Mouse (Mus musculus) adrenal gland, adult 2 months (tissue): ENCODE data around the gene Prkcz. TPM values are rescaled to one million over a fixed set of nuclear protein-coding genes. Genes with fewer than 3 reads are reported as not detected.

ENCODE experiments used
- DNase-seq: peaks from one replicate; pipeline ENCODE4 v3.0.0; 2021
- polyA plus RNA-seq: library from polyadenylated mRNA; depleted of rRNA; stranded (reverse); fragments of >200 nt; gene quantifications from 2 replicates; pipeline ENCODE4 v1.2.3, GENCODE M21; 2012
- total RNA-seq, 2 experiments: library from RNA; stranded (reverse); gene quantifications; 2 replicates each; pipeline ENCODE4 v1.2.3; 2021

Gene Prkcz
- total and polyA plus RNA-seq, 3 experiments, result 4.0 to 6.0 (median 4.7) TPM

- DNase-seq, result no peak
Measured at GRCm38 (mm10) chr4:155315031-155315430, 46.1 kb downstream of the Prkcz start.

DNA sequence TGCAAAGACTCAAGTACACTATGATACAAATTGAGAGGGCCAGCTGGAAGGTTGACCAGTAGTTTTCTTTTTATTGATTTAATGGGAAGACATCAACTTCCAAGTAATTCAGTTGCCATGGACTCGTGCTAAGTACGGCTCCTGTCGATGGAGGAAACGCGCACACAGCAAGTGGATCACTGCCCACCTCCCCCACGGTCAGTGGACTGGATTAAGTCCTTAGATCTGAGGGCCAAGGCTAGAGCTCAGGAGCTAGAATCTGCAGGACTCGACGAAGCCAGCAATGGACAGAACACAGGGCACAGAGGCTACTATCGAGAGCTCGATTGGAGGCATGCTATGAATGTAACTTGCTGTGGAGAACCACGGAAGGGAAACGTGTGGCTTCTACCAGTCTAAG lies 52.5 kb downstream of the Prkcz start:
- no peak for DNase-seq

DNA sequence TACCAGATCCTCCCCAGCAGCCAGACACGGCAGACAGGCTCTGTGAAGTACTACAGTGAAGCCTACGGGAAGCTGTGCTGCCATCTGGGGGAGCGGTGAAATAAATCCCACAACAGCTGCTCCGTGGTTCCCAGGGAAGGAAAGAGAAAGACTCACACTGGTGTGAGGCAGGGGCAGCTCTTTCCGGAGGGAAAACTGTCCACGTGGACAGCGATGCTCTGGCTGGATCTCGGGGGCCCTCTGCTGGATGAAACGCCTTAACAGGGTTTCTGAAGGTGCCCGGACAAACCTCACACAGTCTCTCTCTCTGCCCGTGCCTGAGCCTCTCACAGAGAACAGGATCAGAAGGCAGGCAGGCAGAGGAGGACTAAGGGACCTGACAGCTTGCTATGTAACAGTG lies 53.1 kb downstream of the Prkcz start:
- peak; percentile 82 for DNase-seq

GRCm38 (mm10) chr4:155307591-155307990 lies 53.6 kb downstream of the Prkcz start:
- no peak for DNase-seq

DNA sequence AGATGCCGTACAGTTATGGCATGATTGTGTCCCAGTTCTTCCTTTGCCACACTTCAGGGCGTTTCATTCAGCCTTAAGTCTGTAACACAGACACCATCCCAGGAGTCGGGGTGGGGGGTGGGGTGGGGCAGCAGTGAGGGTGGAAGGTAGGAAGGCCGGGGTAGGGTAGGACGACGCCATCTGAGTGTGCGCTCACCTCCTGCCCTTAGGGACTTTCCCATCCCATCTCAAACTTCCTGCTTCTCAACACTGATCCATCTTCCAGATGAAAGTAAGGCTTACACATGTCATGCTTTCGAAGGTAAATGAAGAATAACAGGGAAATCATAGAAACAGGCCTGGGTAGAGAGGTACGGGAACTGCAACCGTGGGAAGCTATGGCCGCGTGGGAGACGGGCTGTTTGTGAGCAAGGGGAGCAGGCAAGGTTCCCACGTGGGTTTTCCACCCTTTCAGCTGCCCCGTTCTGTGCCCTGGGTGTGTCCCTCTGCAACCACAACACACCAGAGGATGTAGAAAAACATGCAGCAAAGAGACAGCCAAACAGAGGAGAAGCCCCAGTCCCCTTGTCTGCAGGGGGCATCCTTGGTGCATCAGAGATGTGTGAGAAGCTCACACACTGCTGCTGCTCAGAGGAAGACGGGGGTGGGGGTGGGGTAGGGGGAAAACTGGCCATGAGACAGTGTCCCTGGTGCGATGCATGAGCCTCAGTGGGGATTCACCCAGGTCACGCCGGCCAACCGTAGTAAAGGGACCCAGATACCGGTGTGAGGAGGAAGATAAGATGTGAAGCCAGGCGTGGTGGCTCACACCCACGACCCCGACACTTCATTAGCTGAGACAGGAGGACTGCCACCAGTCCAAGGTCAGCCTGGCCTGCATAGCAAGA lies 54.6 kb downstream of the Prkcz start:
- DNase-seq, result no peak

- DNase-seq, result no peak
Measured at GRCm38 (mm10) chr4:155305531-155306031, 55.6 kb downstream of the Prkcz start.

- DNase-seq, result no peak
Measured at GRCm38 (mm10) chr4:155304508-155305096, 56.6 kb downstream of the Prkcz start.

DNA sequence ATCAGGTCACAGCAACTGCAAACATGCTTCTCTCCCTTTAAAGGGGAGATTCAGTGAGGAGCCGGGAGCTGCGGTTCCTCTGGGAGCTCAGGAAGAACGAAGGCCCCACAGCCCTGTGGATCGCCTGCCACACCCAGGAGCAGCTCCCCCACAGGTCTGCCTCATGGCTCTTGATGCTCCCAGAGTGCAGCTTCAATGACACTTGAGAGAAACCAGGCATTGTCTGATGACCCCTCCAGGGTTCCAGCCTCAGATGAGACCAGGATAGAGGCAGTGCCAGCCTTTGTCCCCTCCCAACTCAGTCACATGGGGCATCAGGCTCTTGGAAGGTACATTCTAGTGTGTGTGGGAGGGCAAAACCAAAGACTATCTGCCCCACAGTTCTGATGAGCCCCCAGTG lies 59.2 kb downstream of the Prkcz start:
- no peak for DNase-seq

- no peak for DNase-seq
Measured at GRCm38 (mm10) chr4:155301098-155301447, 60.1 kb downstream of the Prkcz start.

DNA sequence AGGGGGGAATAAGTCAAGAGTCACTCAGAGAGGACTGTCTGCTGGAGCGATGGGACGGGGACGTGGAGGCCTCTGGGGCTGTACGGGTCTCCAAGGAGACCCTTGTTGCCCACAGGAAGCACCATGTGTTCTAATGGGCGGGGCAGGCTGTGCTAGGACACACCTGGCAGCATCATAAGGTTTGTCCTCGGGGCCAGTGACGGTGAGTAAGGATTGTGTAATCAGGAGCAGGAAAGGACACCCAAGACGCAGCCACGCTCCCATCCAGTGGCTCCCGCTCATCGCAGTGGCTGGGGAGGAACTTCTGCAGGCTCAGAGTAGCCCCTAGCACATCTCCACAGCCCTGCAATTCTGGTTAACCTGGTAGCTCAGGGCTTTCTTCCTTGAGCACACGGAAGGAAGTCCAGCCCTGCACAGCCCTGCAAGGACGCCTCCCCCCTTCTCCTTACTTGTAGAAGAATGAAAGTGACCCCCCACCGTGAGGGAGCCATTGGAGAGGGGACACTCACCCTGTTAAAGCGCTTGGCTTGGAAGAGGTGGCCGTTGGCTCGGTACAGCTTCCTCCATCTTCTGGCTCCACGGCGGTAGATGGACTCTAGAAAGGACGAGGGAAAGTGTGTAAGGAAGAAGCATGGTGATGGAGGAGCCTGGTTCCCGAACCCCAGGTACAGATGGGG lies 60.6 kb downstream of the Prkcz start:
- DNase-seq, result no peak

DNA sequence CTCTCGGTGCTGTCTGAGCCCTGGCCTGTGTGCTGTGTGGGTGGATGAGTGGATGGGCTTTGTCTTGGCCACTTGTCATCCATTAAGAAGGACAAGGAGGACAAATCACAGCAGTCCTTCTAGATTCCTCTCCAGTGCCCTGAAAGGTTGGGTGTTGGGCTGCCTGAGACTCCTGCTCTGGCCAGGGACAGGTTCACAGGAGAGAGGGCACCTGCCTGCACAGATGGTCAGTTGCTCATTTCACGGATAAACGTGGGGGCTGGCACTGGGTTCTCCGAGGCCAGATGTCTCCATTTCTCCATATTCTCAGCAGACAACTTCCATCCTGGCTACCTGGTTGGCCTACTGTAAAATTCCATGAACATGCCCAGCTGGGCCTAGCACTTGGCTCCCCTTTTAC lies 62.3 kb downstream of the Prkcz start:
- no peak for DNase-seq

DNA sequence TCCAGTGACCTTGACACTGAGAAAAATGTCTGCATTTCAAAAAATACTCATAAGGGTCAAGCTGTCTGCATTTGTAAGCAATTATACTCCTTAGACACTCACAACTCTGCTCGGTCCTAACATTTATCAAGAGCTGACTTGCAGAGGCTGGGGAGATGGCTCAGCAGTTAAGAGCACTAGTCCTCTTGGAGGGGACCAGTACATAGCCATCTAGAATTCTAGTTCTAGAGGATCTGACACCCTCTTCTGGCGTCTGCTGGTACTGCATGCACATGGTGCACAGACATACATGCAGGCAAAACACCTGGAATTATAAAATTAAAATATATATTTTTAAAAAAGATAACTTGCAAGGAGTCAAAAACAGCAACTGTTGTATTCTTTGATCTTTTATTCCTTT lies 64.1 kb downstream of the Prkcz start:
- no peak for DNase-seq

- no peak for DNase-seq
Measured at GRCm38 (mm10) chr4:155295996-155296395, 65.2 kb downstream of the Prkcz start.

DNA sequence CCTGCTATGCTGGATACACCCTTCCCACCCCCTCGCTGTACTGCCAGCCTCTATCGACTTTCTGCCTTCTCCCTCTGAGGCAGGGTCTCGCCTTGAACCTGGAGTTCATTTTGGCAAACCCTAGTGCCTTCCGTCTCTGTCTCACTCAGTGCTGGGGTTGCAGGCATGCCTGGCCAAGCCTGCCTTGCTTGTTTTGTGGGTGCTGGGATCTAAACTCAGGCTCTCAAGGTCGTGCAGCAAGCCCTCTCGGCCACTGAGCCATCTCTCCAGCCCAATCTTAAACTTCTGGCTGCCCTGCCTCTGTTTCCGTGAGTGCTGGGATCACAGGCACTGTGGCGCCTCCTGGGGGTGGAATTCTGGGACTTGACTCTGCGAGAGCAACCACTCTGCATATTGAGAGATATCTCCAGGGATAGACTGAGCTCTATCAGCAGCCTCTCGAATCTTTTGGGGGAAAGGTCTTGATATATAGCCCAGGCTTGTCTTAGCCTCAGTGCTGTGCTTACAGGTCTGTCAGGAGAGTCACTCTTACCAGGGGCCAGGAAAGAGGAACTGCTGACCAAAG lies 66.1 kb downstream of the Prkcz start:
- DNase-seq, result no peak

- no peak for DNase-seq
Measured at GRCm38 (mm10) chr4:155294381-155294780, 66.8 kb downstream of the Prkcz start.

DNA sequence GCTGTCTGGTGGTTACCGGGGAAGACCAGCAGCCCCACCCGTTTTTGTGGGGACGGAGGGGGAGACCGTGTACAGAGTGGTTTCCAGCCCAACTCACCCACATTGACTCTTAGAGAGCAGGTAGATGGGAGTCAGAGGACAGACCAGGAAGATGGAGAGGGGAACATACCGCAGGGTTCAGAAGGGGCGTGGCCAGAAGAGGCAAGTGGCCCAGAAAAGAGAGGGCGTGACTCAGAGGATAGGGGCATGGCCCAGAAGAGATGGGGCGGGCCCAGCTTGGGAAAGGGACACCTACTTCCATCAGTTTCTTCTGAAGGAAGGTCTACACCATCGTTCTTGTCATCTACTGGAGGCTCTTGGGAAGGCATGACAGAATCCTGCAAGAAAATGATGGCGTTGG lies 68.3 kb downstream of the Prkcz start:
- no peak for DNase-seq

GRCm38 (mm10) chr4:155290045-155290444 lies 71.1 kb downstream of the Prkcz start:
- DNase-seq, result no peak

GRCm38 (mm10) chr4:155288586-155288985 lies 72.6 kb downstream of the Prkcz start:
- no peak for DNase-seq

- no peak for DNase-seq
Measured at GRCm38 (mm10) chr4:155287713-155288112, 73.4 kb downstream of the Prkcz start.

DNA sequence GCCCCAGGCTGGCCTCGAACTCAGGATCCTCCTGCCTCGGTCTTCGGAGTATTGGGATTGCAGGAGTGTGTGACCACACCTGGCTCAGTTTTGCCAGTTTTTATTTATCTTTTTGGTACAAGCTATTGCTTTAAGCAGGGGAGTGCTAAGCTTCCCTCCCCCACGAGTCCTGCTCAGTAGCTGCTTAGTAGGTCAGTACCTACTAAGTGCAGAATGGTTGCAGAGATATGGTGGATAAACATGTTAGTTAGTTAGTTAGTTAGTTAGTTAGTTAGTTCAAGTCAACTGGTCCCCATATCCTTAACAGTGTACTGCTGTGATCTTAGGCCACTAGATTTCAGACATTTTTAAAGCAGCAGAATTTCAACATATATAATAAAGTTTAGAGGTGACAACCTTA lies 75.1 kb downstream of the Prkcz start:
- DNase-seq, result no peak

GRCm38 (mm10) chr4:155284521-155285379 lies 76.4 kb downstream of the Prkcz start:
- DNase-seq, result peak; percentile 28

GRCm38 (mm10) chr4:155283585-155283984 lies 77.6 kb downstream of the Prkcz start:
- DNase-seq, result no peak
